Mouse (Mus musculus) midbrain, embryonic 16.5 days (tissue): Measurements from ENCODE around the gene Celf1. TPM values are rescaled to one million over a fixed set of nuclear protein-coding genes. Genes with fewer than 3 reads are reported as not detected.
A peak's percentile ranks its signal among the peaks of the same experiment; 100 is the strongest.

Experiments used
- ATAC-seq: fragments of 200-750 bp; cut with Nextera tagmentation; 2 replicates; pipeline ENCODE4 v1.8.0; 2017; ENCODE audit warnings: moderate TSS enrichment
- H3K27ac ChIP-seq: fragments of 300-500 bp; sonication (generic); 2 replicates; pipeline ENCODE4 v1.5.1; 2014; ENCODE audit warnings: mild to moderate bottlenecking, low read length, mixed read lengths
- H3K27me3 ChIP-seq: fragments of 300-500 bp; sonication (generic); 2 replicates; pipeline ENCODE4 v1.6.1; 2014; ENCODE audit warnings: low read depth, low read length, mixed read lengths; ENCODE audit not compliant: control insufficient read depth, insufficient read depth
- H3K36me3 ChIP-seq: fragments of 300-500 bp; sonication (generic); 2 replicates; pipeline ENCODE4 v1.6.1; 2014; ENCODE audit warnings: mild to moderate bottlenecking, low read length, moderate library complexity, mixed read lengths; ENCODE audit not compliant: control insufficient read depth, insufficient read depth
- H3K4me1 ChIP-seq: fragments of 300-500 bp; sonication (generic); 2 replicates; pipeline ENCODE4 v1.6.1; 2014; ENCODE audit warnings: mild to moderate bottlenecking, low read length, mixed read lengths; ENCODE audit not compliant: control insufficient read depth, insufficient read depth
- H3K4me2 ChIP-seq: fragments of 300-500 bp; sonication (generic); 2 replicates; pipeline ENCODE4 v1.6.1; 2014; ENCODE audit warnings: mild to moderate bottlenecking, low read length, mixed read lengths
- H3K4me3 ChIP-seq: fragments of 300-500 bp; sonication (generic); 2 replicates; pipeline ENCODE4 v1.5.1; 2014; ENCODE audit warnings: low read depth, mild to moderate bottlenecking, low read length, moderate library complexity, mixed read lengths
- H3K9ac ChIP-seq: fragments of 300-500 bp; sonication (generic); 2 replicates; pipeline ENCODE4 v1.6.1; 2014; ENCODE audit warnings: low read depth, low read length, mixed read lengths
- H3K9me3 ChIP-seq: fragments of 300-500 bp; sonication (generic); replicated peaks from 2 replicates; pipeline ENCODE4 v1.6.1; 2014; ENCODE audit warnings: mild to moderate bottlenecking, low read length, mixed read lengths; ENCODE audit not compliant: control insufficient read depth, poor library complexity, severe bottlenecking
- WGBS: fragments of 180-500 bp; shearing (Covaris S2); extraction: QIAGEN DNeasy Blood & Tissue Kit; methylation state at CpG from one replicate; pipeline ENCODE4 v1.1.7; 2014; 5-methylcytosine and 5-hydroxymethylcytosine counted together
- polyA plus RNA-seq: library from polyadenylated mRNA; unstranded; fragments of >200 nt; fragmentation: Nextera tagmentation; extraction: Ambion mirVana; gene quantifications from 2 replicates; pipeline ENCODE4 v1.2.1, GENCODE M21; 2015

Celf1 gene
- polyA plus RNA-seq, 1 experiment from 2014 or later: 115 TPM

- Histone ChIP-seq H3K4me1 (peaks cover 7% of the 10 kb centered on the region), H3K27ac (no peak overlapping the region), H3K9me3 (no peaks in the 10 kb centered on the region), H3K4me2 (no peak overlapping the region), H3K27me3 (no peaks in the 10 kb centered on the region), H3K36me3 (peaks cover 45% of the 10 kb centered on the region), H3K9ac (no peak overlapping the region), H3K4me3 (no peak overlapping the region)
- WGBS: 96% methylated on average over 2 of the region's 2 CpGs
- no peak for ATAC-seq
Measured at GRCm38 (mm10) chr2:91059376-91059775, 119.2 kb downstream of the Celf1 start.

GRCm38 (mm10) chr2:91060544-91061355 is 120.6 kb downstream of the Celf1 start:
- Histone ChIP-seq H3K9ac (no peak overlapping the region), H3K27me3 (no peaks in the 10 kb centered on the region), H3K4me2 (no peak overlapping the region), H3K36me3 (peaks cover 47% of the 10 kb centered on the region), H3K4me1 (no peaks in the 10 kb centered on the region), H3K4me3 (no peak overlapping the region), H3K9me3 (no peaks in the 10 kb centered on the region), H3K27ac (no peak overlapping the region)
- ATAC-seq: peak; percentile 22; the same call in 1 of the 2 replicates
- 77% methylated on average over 10 of the region's 10 CpGs for WGBS

- no peak overlapping the region for H3K27ac ChIP-seq
- H3K36me3 ChIP-seq: peaks cover 42% of the 10 kb centered on the region
- no peaks in the 10 kb centered on the region for H3K9me3 ChIP-seq
- no peaks in the 10 kb centered on the region for H3K4me1 ChIP-seq
- H3K4me3 ChIP-seq: no peak overlapping the region
- 91% methylated on average over 6 of the region's 6 CpGs for WGBS
- no peak overlapping the region for H3K4me2 ChIP-seq
- no peak overlapping the region for H3K9ac ChIP-seq
- no peak for ATAC-seq
- no peaks in the 10 kb centered on the region for H3K27me3 ChIP-seq
Measured at GRCm38 (mm10) chr2:91061849-91062481, 121.8 kb downstream of the Celf1 start.

GRCm38 (mm10) chr2:91062779-91063606 is 122.8 kb downstream of the Celf1 start:
- H3K4me2 ChIP-seq: no peak overlapping the region
- H3K36me3 ChIP-seq: peaks cover 33% of the 10 kb centered on the region
- no peaks in the 10 kb centered on the region for H3K4me1 ChIP-seq
- no peak overlapping the region for H3K9ac ChIP-seq
- H3K4me3 ChIP-seq: no peak overlapping the region
- H3K9me3 ChIP-seq: no peaks in the 10 kb centered on the region
- H3K27ac ChIP-seq: no peak overlapping the region
- H3K27me3 ChIP-seq: no peaks in the 10 kb centered on the region
- ATAC-seq: no peak
- 91% methylated on average over 16 of the region's 16 CpGs for WGBS

- Histone ChIP-seq H3K27me3 (no peaks in the 10 kb centered on the region), H3K27ac (no peak overlapping the region), H3K9ac (no peak overlapping the region), H3K4me3 (no peak overlapping the region), H3K4me2 (no peak overlapping the region), H3K36me3 (peaks cover 26% of the 10 kb centered on the region), H3K9me3 (no peaks in the 10 kb centered on the region), H3K4me1 (peaks cover 10% of the 10 kb centered on the region)
- no peak for ATAC-seq
- WGBS: 87% methylated on average over 6 of the region's 6 CpGs
Measured at GRCm38 (mm10) chr2:91064211-91064610, 124.0 kb downstream of the Celf1 start.

- no peak overlapping the region for H3K27ac ChIP-seq
- 46% methylated on average over 3 of the region's 3 CpGs for WGBS
- H3K4me3 ChIP-seq: no peak overlapping the region
- H3K36me3 ChIP-seq: peaks cover 23% of the 10 kb centered on the region
- H3K4me2 ChIP-seq: no peak overlapping the region
- H3K4me1 ChIP-seq: peaks cover 15% of the 10 kb centered on the region
- no peaks in the 10 kb centered on the region for H3K27me3 ChIP-seq
- no peaks in the 10 kb centered on the region for H3K9me3 ChIP-seq
- H3K9ac ChIP-seq: no peak overlapping the region
- no peak for ATAC-seq
Measured at GRCm38 (mm10) chr2:91065544-91065943, 125.4 kb downstream of the Celf1 start.

GRCm38 (mm10) chr2:91066455-91066854 is 126.3 kb downstream of the Celf1 start:
- WGBS: 84% methylated on average over 3 of the region's 3 CpGs

GRCm38 (mm10) chr2:91068162-91068871 is 128.1 kb downstream of the Celf1 start:
- H3K9me3 ChIP-seq: no peaks in the 10 kb centered on the region
- H3K27ac ChIP-seq: no peak overlapping the region
- H3K9ac ChIP-seq: peak overlapping the region; percentile 82
- H3K4me3 ChIP-seq: peak overlapping the region; percentile 79; the same call in 1 of the 2 replicates
- no peak for ATAC-seq
- no peaks in the 10 kb centered on the region for H3K27me3 ChIP-seq
- 57% methylated on average over 13 of the region's 13 CpGs for WGBS
- peak overlapping the region; percentile 81 for H3K4me2 ChIP-seq
- peaks cover 24% of the 10 kb centered on the region for H3K4me1 ChIP-seq
- H3K36me3 ChIP-seq: peaks cover 16% of the 10 kb centered on the region

More at GRCm38 (mm10) chr2:91066455-91066854, 126.3 kb downstream of the Celf1 start:
- peaks cover 24% of the 10 kb centered on the region for H3K4me1 ChIP-seq
- H3K27ac ChIP-seq: no peak overlapping the region
- H3K9ac ChIP-seq: no peak overlapping the region
- no peaks in the 10 kb centered on the region for H3K9me3 ChIP-seq
- no peak overlapping the region for H3K4me2 ChIP-seq
- no peak overlapping the region for H3K4me3 ChIP-seq
- ATAC-seq: no peak
- peaks cover 23% of the 10 kb centered on the region for H3K36me3 ChIP-seq
- no peaks in the 10 kb centered on the region for H3K27me3 ChIP-seq
